Mouse (Mus musculus) lung, postnatal 0 days (tissue): ENCODE data around the gene Itpr1.

Experiments used
- CTCF ChIP-seq: IDR thresholded peaks from 2 replicates; pipeline ENCODE4 v1.5.1; 2016; ENCODE audit warnings: antibody characterized with exemption, mild to moderate bottlenecking
- EP300 ChIP-seq: IDR thresholded peaks from 2 replicates; pipeline ENCODE4 v1.6.1; 2016; ENCODE audit warnings: antibody characterized with exemption, mild to moderate bottlenecking, control low read depth

DNA sequence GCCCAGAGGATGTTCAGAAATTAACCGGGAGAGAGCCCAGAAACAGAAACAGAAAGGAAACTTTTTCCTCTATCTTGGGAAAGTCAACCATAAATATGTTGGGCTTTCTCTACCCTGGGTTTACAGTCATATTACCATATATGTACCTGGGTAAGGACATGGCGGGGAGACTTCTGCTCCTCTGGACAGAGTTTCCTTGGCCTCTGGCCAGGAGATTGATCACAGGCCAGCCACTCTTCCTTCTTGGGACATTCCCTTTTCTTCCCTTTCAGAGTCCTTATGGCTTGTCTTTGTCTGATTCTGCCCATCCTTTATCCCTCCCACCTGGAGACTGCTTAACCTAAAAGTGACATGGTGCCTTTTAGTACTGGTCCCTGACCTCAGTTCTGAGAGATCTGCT, 12.1 kb downstream of the Itpr1 start:
- TF ChIP-seq CTCF (no peak), EP300 (no peak)
